Mouse (Mus musculus) thymus, postnatal 4 days (tissue): ENCODE measurements at regions not wholly inside any gene's neighbourhood (a gene's known extent, or its start where the extent isn't known, plus 50 kb on each side); places are given as distances from the start of the nearest gene placed in this dataset.

ENCODE experiments used
- DNase-seq: peaks from one replicate; pipeline ENCODE4 v3.0.0; 2021

- DNase-seq = no peak
Observed at GRCm38 (mm10) chr2:92711122-92711777, 111.7 kb downstream of the Chst1 start.

- DNase-seq = no peak
Observed at GRCm38 (mm10) chr2:92712266-92713144, 113.0 kb downstream of the Chst1 start.

- no peak for DNase-seq
Observed at GRCm38 (mm10) chr2:92717706-92718105, 118.2 kb downstream of the Chst1 start.

- no peak for DNase-seq
Observed at GRCm38 (mm10) chr2:92721951-92722350, 122.4 kb downstream of the Chst1 start.

GRCm38 (mm10) chr2:92723618-92724263, 124.2 kb downstream of the Chst1 start:
- DNase-seq = no peak

GRCm38 (mm10) chr2:92726640-92727039, 127.1 kb downstream of the Chst1 start:
- DNase-seq = no peak

GRCm38 (mm10) chr2:92727241-92727640, 127.7 kb downstream of the Chst1 start:
- no peak for DNase-seq

- DNase-seq = no peak
Observed at GRCm38 (mm10) chr2:92728388-92728787, 128.9 kb downstream of the Chst1 start.

GRCm38 (mm10) chr2:92730371-92730770, 130.9 kb downstream of the Chst1 start:
- no peak for DNase-seq

- no peak for DNase-seq
Observed at GRCm38 (mm10) chr2:92733403-92733802, 133.9 kb downstream of the Chst1 start.

GRCm38 (mm10) chr2:92735784-92736183, 136.3 kb downstream of the Chst1 start:
- DNase-seq = no peak

GRCm38 (mm10) chr2:92737301-92737700, 137.8 kb downstream of the Chst1 start:
- no peak for DNase-seq

GRCm38 (mm10) chr2:92739576-92739975, 140.1 kb downstream of the Chst1 start:
- DNase-seq = no peak

- no peak for DNase-seq
Observed at GRCm38 (mm10) chr2:92740776-92741295, 141.3 kb downstream of the Chst1 start.

- no peak for DNase-seq
Observed at GRCm38 (mm10) chr2:92742025-92742424, 142.5 kb downstream of the Chst1 start.

GRCm38 (mm10) chr2:92742671-92743070, 143.2 kb downstream of the Chst1 start:
- DNase-seq = no peak

GRCm38 (mm10) chr2:92743152-92743551, 143.6 kb downstream of the Chst1 start:
- DNase-seq = no peak

GRCm38 (mm10) chr2:92743911-92744310, 144.4 kb downstream of the Chst1 start:
- no peak for DNase-seq

GRCm38 (mm10) chr2:92747406-92747805, 147.9 kb downstream of the Chst1 start:
- DNase-seq = no peak

GRCm38 (mm10) chr2:92750116-92750515, 150.6 kb downstream of the Chst1 start:
- DNase-seq = no peak

- DNase-seq = no peak
Observed at GRCm38 (mm10) chr2:92750672-92751071, 151.2 kb downstream of the Chst1 start.

- no peak for DNase-seq
Observed at GRCm38 (mm10) chr2:92751256-92751655, 151.7 kb downstream of the Chst1 start.

- DNase-seq = no peak
Observed at GRCm38 (mm10) chr2:92752156-92752555, 152.6 kb downstream of the Chst1 start.
